Mouse (Mus musculus): Measurements from ENCODE around the gene Rptor. TPM values are rescaled to one million over a fixed set of nuclear protein-coding genes. Genes with fewer than 3 reads are reported as not detected.

Rptor gene
- polyA plus RNA-seq, 1 experiment from 2014 or later = 11.6 TPM

DNA sequence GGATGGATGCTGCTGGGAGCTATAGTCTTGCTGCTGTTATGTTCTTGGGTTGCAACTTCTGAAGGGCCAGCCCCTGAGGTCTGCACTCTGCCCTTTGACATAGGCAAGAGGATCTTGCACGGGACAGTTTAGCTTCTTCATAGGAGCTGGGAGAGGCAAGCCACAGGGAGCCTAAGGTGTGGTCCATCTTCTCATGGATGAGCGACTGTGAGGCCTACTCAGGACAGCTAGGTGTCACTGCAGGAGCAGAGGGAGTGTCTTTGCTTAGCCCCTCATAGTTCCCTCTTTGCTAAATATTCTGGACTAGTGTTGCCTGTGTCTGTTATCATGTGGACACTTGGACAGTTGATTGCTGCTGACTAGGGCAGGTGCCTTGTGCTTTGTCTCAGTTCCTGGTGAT lies 345.2 kb downstream of the Rptor start:
- Histone ChIP-seq H3K4me1 (ENCODE audit: control insufficient read depth, insufficient read depth, low read length) (peaks cover 28% of the 10 kb centered on the region), H3K9me3 (ENCODE audit: control insufficient read depth, low read length) (no peaks in the 10 kb centered on the region), H3K4me2 (ENCODE audit: low read depth, low read length) (no peak overlapping the region), H3K4me3 (ENCODE audit: low read depth, low read length) (no peak overlapping the region), H3K9ac (ENCODE audit: low read depth, low read length) (no peak overlapping the region), H3K27me3 (replicated peaks; ENCODE audit: control insufficient read depth, insufficient read depth, low read length) (no peaks in the 10 kb centered on the region), H3K27ac (replicated peaks; ENCODE audit: low read depth, low read length) (no peak overlapping the region), H3K36me3 (ENCODE audit: control insufficient read depth, insufficient read depth, low read length) (no peaks in the 10 kb centered on the region)
- WGBS = 68% methylated on average over 2 of the region's 2 CpGs
- DNase-seq (ENCODE audit: low spot score) (no peak), ATAC-seq (ENCODE audit: low read depth) (no peak)

GRCm38 (mm10) chr11:119948305-119948704 lies 345.6 kb downstream of the Rptor start:
- Histone ChIP-seq H3K4me3 (ENCODE audit: low read depth, low read length) (no peak overlapping the region), H3K4me2 (ENCODE audit: low read depth, low read length) (no peak overlapping the region), H3K9me3 (ENCODE audit: control insufficient read depth, low read length) (no peaks in the 10 kb centered on the region), H3K9ac (ENCODE audit: low read depth, low read length) (no peak overlapping the region), H3K27me3 (replicated peaks; ENCODE audit: control insufficient read depth, insufficient read depth, low read length) (no peaks in the 10 kb centered on the region), H3K36me3 (ENCODE audit: control insufficient read depth, insufficient read depth, low read length) (no peaks in the 10 kb centered on the region), H3K4me1 (ENCODE audit: control insufficient read depth, insufficient read depth, low read length) (peaks cover 30% of the 10 kb centered on the region), H3K27ac (replicated peaks; ENCODE audit: low read depth, low read length) (no peak overlapping the region)
- DNase-seq (ENCODE audit: low spot score) (no peak), ATAC-seq (ENCODE audit: low read depth) (no peak)
- WGBS = 61% methylated on average over 4 of the region's 4 CpGs

DNA sequence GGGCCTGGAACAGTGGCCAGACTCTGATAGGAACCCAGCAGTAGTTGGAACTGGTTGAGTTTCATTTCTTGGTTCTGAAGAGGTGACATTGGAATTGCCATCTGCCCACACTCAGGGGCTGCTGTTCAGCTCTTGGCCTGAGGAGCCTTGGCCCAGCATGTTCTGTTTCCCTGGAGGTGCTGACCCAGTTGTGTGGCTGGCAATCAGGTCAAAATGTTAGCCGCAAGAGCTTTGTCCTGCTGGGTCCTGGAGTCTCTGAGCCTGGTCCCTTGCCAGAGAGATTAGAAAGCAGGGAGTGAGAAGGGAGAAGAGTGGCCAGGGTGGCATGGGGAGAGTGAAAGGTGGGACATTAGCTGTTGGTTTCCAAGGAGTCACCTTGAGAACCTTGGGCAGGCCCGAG lies 346.1 kb downstream of the Rptor start:
- Histone ChIP-seq H3K4me1 (ENCODE audit: control insufficient read depth, insufficient read depth, low read length) (peaks cover 28% of the 10 kb centered on the region), H3K27ac (replicated peaks; ENCODE audit: low read depth, low read length) (no peak overlapping the region), H3K4me3 (ENCODE audit: low read depth, low read length) (no peak overlapping the region), H3K4me2 (ENCODE audit: low read depth, low read length) (no peak overlapping the region), H3K36me3 (ENCODE audit: control insufficient read depth, insufficient read depth, low read length) (no peaks in the 10 kb centered on the region), H3K9me3 (ENCODE audit: control insufficient read depth, low read length) (no peaks in the 10 kb centered on the region), H3K9ac (ENCODE audit: low read depth, low read length) (no peak overlapping the region), H3K27me3 (replicated peaks; ENCODE audit: control insufficient read depth, insufficient read depth, low read length) (no peaks in the 10 kb centered on the region)
- WGBS = 85% methylated on average over 2 of the region's 2 CpGs
- ATAC-seq (ENCODE audit: low read depth) = no peak
- DNase-seq (ENCODE audit: low spot score) = no peak

Other genes with a start within 250 kb of the Rptor start
- gene Sgsh, start 247.4 kb upstream of the Rptor start, polyA plus RNA-seq (2014; fragmentation: Nextera tagmentation; extraction: Ambion mirVana) = 7.2 and 7.3 TPM in 2 replicates
- gene Slc26a11, start 247.3 kb upstream of the Rptor start, polyA plus RNA-seq (2014; fragmentation: Nextera tagmentation; extraction: Ambion mirVana) = 7.8 and 8.4 TPM in 2 replicates
- gene Rnf213, start 209.8 kb upstream of the Rptor start, polyA plus RNA-seq (2014; fragmentation: Nextera tagmentation; extraction: Ambion mirVana) = 5.0 and 5.3 TPM in 2 replicates
- gene Endov, start 111.6 kb upstream of the Rptor start, polyA plus RNA-seq (2014; fragmentation: Nextera tagmentation; extraction: Ambion mirVana) = 10.9 and 15.1 TPM in 2 replicates
- 1.9 and 2.6 TPM in 2 replicates for gene Nptx1, start 55.2 kb upstream of the Rptor start, polyA plus RNA-seq (2014; fragmentation: Nextera tagmentation; extraction: Ambion mirVana)